Mouse (Mus musculus): ENCODE measurements around the gene Fndc10. TPM values are rescaled to one million over a fixed set of nuclear protein-coding genes. Genes with fewer than 3 reads are reported as not detected.
"Not testable (repeated sequence)": the region's sequence is repeated elsewhere in the genome, so short reads cannot be mapped to it uniquely, and the experiment has no call there.

The Fndc10 gene
- polyA plus RNA-seq (2014; fragmentation: Nextera tagmentation; extraction: Ambion mirVana) = 2.8 and 4.5 TPM in 2 replicates

DNA sequence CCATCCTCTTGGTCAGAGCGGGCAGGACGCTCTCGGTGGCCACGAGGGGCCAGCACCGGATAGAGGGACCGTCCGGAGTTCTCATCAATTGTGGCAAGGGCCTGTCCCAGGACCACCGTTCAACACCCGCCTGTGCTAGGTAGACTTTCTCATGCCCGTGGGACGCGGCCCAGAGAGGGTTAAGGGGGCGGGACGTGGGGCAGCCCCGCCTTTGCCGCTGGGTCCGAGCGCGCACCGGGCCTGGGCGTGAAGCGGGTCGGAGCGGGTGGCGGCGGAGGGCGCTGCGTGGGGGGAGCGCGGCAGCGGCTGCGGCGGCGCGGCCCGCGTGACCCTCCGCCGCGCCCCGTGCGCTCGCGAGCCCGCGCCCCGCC is at the start of gene Fndc10:
Gene Fndc10, plus strand, starts transcription at position 232 of the 371 bp plus-strand sequence.
- no peaks in the 10 kb centered on the region for H3K9me3 ChIP-seq (ENCODE audit: control insufficient read depth, low read length)
- peaks cover 11% of the 10 kb centered on the region; the same call in 1 of the 2 replicates for H3K4me1 ChIP-seq (ENCODE audit: control insufficient read depth, insufficient read depth, low read length)
- peak; percentile 87 for ATAC-seq (ENCODE audit: low FRiP score, low TSS enrichment)
- no peaks in the 10 kb centered on the region for H3K27me3 ChIP-seq (ENCODE audit: control insufficient read depth, insufficient read depth, low read length)
- peak within 1 kb of the TSS; percentile 96 for H3K4me2 ChIP-seq (replicated peaks; ENCODE audit: low read depth, low read length)
- H3K9ac ChIP-seq (ENCODE audit: low read depth, low read length) = peak within 1 kb of the TSS; percentile 78
- H3K27ac ChIP-seq (ENCODE audit: low read depth, low read length) = no peak within 1 kb of the TSS; the same call in 1 of the 2 replicates
- H3K36me3 ChIP-seq (ENCODE audit: control insufficient read depth, insufficient read depth, low read length) = no peaks in the 10 kb centered on the region
- WGBS = under 1% methylated on average over 25 of the region's 47 CpGs
- peak within 1 kb of the TSS; percentile 72 for H3K4me3 ChIP-seq (ENCODE audit: low read length)

- not testable (repeated sequence) for H3K4me2 ChIP-seq (replicated peaks; ENCODE audit: low read depth, low read length); H3K9ac ChIP-seq (ENCODE audit: low read depth, low read length); H3K9me3 ChIP-seq (ENCODE audit: control insufficient read depth, low read length); H3K27me3 ChIP-seq (ENCODE audit: control insufficient read depth, insufficient read depth, low read length); ATAC-seq (ENCODE audit: low FRiP score, low TSS enrichment); H3K4me1 ChIP-seq (ENCODE audit: control insufficient read depth, insufficient read depth, low read length); H3K4me3 ChIP-seq (ENCODE audit: low read length); H3K27ac ChIP-seq (ENCODE audit: low read depth, low read length)
- 96% methylated on average over 2 of the region's 2 CpGs for WGBS
- H3K36me3 ChIP-seq (ENCODE audit: control insufficient read depth, insufficient read depth, low read length) = peaks cover 78% of the 10 kb centered on the region
Observed at GRCm38 (mm10) chr4:155645308-155645707, 48.8 kb upstream of the Fndc10 start, which contains the start of gene Gm10563. Gm10563 (minus strand) TSS chr4:155645408.

DNA sequence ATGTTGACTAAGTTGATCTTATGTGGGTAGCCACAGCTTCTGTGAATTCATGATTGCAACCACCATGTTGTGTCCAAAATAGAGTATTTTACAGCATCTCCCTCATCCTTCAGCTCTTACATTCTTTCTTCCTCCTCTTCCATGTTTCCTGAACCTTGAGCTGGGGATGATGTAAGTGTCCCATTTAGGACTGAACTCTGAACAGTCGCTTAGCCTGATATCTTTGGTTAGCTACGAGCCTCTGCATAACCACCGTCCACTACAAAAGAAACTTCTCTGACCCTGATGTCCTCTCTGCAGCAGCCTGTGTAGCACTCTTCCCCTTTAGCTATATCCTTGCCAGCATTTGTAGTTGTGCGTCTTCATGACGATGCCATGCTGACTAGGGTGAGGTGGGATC is 48.4 kb upstream of the Fndc10 start:
- H3K36me3 ChIP-seq (ENCODE audit: control insufficient read depth, insufficient read depth, low read length) = peaks cover 78% of the 10 kb centered on the region
- no peak for ATAC-seq (ENCODE audit: low FRiP score, low TSS enrichment)
- WGBS = 95% methylated on average over 5 of the region's 5 CpGs

GRCm38 (mm10) chr4:155649355-155649754 is 44.8 kb upstream of the Fndc10 start:
- Histone ChIP-seq H3K27me3 (ENCODE audit: control insufficient read depth, insufficient read depth, low read length) (peaks cover 11% of the 10 kb centered on the region), H3K9ac (ENCODE audit: low read depth, low read length) (no peak overlapping the region), H3K4me1 (ENCODE audit: control insufficient read depth, insufficient read depth, low read length) (peaks cover 26% of the 10 kb centered on the region), H3K27ac (ENCODE audit: low read depth, low read length) (no peak overlapping the region), H3K4me2 (replicated peaks; ENCODE audit: low read depth, low read length) (no peak overlapping the region), H3K36me3 (ENCODE audit: control insufficient read depth, insufficient read depth, low read length) (peaks cover 54% of the 10 kb centered on the region), H3K9me3 (ENCODE audit: control insufficient read depth, low read length) (no peaks in the 10 kb centered on the region), H3K4me3 (ENCODE audit: low read length) (no peak overlapping the region)
- 87% methylated on average over 11 of the region's 11 CpGs for WGBS
- ATAC-seq (ENCODE audit: low FRiP score, low TSS enrichment) = no peak

More for the DNA sequence above, 48.4 kb upstream of the Fndc10 start:
- no peak overlapping the region for H3K4me2 ChIP-seq (replicated peaks; ENCODE audit: low read depth, low read length)
- H3K27me3 ChIP-seq (ENCODE audit: control insufficient read depth, insufficient read depth, low read length) = no peaks in the 10 kb centered on the region
- no peak overlapping the region for H3K4me3 ChIP-seq (ENCODE audit: low read length)
- no peaks in the 10 kb centered on the region for H3K9me3 ChIP-seq (ENCODE audit: control insufficient read depth, low read length)
- no peak overlapping the region for H3K27ac ChIP-seq (ENCODE audit: low read depth, low read length)
- no peaks in the 10 kb centered on the region for H3K4me1 ChIP-seq (ENCODE audit: control insufficient read depth, insufficient read depth, low read length)
- no peak overlapping the region for H3K9ac ChIP-seq (ENCODE audit: low read depth, low read length)

GRCm38 (mm10) chr4:155651553-155652269 is 42.4 kb upstream of the Fndc10 start:
- Histone ChIP-seq H3K9me3 (ENCODE audit: control insufficient read depth, low read length) (no peaks in the 10 kb centered on the region), H3K36me3 (ENCODE audit: control insufficient read depth, insufficient read depth, low read length) (peaks cover 45% of the 10 kb centered on the region), H3K27ac (ENCODE audit: low read depth, low read length) (peak overlapping the region; percentile 67; the same call in 1 of the 2 replicates), H3K4me3 (ENCODE audit: low read length) (peak overlapping the region; percentile 47; the same call in 1 of the 2 replicates), H3K4me1 (ENCODE audit: control insufficient read depth, insufficient read depth, low read length) (peaks cover 36% of the 10 kb centered on the region), H3K9ac (ENCODE audit: low read depth, low read length) (peak overlapping the region; percentile 68; the same call in 1 of the 2 replicates), H3K27me3 (ENCODE audit: control insufficient read depth, insufficient read depth, low read length) (peaks cover 22% of the 10 kb centered on the region), H3K4me2 (replicated peaks; ENCODE audit: low read depth, low read length) (peak overlapping the region; percentile 92)
- peak; percentile 41 for ATAC-seq (ENCODE audit: low FRiP score, low TSS enrichment)
- 48% methylated on average over 15 of the region's 15 CpGs for WGBS

DNA sequence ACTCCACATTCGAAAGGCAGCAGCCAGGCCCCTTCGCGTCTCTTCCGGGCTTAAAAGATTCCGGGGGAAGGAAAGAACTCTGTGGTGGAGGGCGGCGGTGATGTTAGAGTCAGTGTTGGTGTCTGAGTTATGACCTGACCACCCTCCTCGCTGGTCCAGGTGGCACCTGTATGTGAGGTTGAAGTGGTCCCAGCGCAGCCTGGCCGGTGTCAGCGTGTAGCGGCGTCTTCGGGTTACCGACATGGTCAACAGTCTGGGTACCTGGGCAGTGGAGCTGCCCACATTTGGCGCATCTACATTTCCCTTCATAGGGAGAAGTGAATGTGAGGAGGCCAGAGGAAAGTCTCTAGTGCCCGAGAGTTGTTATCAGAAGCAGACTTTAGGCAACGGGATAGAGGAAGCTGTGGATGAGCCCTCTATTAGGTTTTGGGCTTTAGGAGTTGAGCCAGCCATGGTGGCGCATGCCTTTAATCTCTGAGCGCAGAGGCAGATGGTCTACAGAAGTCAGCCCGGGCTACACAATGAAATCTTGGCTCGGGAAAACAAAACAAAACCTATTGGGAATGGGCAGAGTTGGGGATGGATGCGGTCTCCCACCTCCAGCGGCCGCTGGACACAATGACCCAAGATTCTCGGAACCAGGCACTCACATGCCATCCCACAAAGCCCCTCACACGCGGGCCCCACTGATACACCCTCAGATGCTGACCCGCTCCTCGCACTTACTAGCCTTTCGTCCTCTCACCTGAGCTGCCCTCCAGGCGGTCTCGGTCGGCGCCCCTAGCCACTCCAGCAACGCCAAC is 41.7 kb upstream of the Fndc10 start:
- WGBS = 19% methylated on average over 35 of the region's 36 CpGs
- peak overlapping the region; percentile 69 for H3K27ac ChIP-seq (ENCODE audit: low read depth, low read length)

DNA sequence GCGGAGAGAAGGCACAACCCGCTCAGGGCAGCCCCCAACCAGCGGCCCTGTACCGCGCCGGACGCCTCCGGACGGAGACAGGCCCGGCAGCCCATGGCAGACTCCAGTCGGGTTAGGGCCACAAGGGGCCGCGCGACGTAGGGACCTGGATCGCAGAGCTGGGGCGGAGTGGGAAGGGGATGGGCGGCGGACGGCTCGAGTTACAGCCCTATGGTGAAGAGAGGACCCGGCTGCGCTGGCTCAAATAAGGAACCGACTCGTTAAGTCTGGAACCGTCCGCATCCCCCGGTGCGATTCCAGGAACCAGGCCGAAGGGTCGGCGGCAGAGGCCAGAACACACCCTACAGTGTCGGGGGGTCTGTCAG is 41.1 kb upstream of the Fndc10 start, which contains the start of gene Mmp23:
Gene Mmp23, minus strand, starts transcription at position 299 of the 365 bp plus-strand sequence.
- H3K9ac ChIP-seq (ENCODE audit: low read depth, low read length) = peak within 1 kb of the TSS; percentile 68
- H3K36me3 ChIP-seq (ENCODE audit: control insufficient read depth, insufficient read depth, low read length) = peaks cover 39% of the 10 kb centered on the region
- H3K9me3 ChIP-seq (ENCODE audit: control insufficient read depth, low read length) = no peaks in the 10 kb centered on the region
- H3K4me1 ChIP-seq (ENCODE audit: control insufficient read depth, insufficient read depth, low read length) = peaks cover 36% of the 10 kb centered on the region
- H3K4me3 ChIP-seq (ENCODE audit: low read length) = peak within 1 kb of the TSS; percentile 47
- ATAC-seq (ENCODE audit: low FRiP score, low TSS enrichment) = peak; percentile 72
- peak within 1 kb of the TSS; percentile 69 for H3K27ac ChIP-seq (ENCODE audit: low read depth, low read length)
- H3K4me2 ChIP-seq (replicated peaks; ENCODE audit: low read depth, low read length) = peak within 1 kb of the TSS; percentile 92
- under 1% methylated on average over 33 of the region's 33 CpGs for WGBS
- peaks cover 22% of the 10 kb centered on the region for H3K27me3 ChIP-seq (ENCODE audit: control insufficient read depth, insufficient read depth, low read length)

More for the DNA sequence above, 41.7 kb upstream of the Fndc10 start:
- H3K36me3 ChIP-seq (ENCODE audit: control insufficient read depth, insufficient read depth, low read length) = peaks cover 44% of the 10 kb centered on the region
- H3K4me3 ChIP-seq (ENCODE audit: low read length) = peak overlapping the region; percentile 47
- H3K9ac ChIP-seq (ENCODE audit: low read depth, low read length) = peak overlapping the region; percentile 68
- H3K4me1 ChIP-seq (ENCODE audit: control insufficient read depth, insufficient read depth, low read length) = peaks cover 36% of the 10 kb centered on the region
- no peak; the same call in 1 of the 2 replicates for ATAC-seq (ENCODE audit: low FRiP score, low TSS enrichment)
- peak overlapping the region; percentile 92 for H3K4me2 ChIP-seq (replicated peaks; ENCODE audit: low read depth, low read length)
- peaks cover 22% of the 10 kb centered on the region for H3K27me3 ChIP-seq (ENCODE audit: control insufficient read depth, insufficient read depth, low read length)
- no peaks in the 10 kb centered on the region for H3K9me3 ChIP-seq (ENCODE audit: control insufficient read depth, low read length)

DNA sequence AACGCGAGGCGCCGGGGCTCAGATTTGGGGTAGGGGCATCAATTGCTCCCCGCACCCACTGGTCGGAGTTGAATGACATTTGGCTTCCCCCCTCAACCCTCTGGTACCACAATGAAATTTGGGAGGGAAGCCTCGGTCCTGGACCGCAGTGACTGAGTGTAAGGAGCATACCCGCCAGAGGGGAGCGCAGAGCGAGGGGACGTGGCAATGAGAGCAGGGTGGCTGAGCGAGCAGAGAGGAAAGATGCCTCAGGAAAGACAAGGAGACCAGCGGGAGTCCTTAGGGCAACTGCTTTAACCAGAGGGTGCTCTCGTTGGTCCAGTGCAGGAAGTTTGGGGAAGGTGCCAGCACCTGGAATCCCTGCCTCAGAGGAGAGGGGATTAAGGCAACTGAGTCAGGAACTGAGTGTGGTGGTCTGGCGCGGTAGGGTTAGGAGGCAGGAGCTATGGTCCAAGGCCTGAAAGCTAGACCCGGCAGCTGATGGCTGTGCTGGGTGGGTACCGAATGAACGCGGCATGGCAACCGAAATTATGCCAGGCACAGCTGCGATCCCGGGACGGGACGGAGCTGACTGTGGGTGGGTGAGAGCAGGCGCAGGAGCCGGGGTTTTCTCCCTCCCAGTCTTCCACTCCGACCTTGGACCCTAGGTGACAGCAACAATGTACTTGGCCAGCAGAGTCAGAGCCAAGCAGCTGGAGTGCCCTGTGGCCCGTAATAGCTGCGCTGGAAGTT is 40.5 kb upstream of the Fndc10 start:
- H3K27me3 ChIP-seq (ENCODE audit: control insufficient read depth, insufficient read depth, low read length) = peaks cover 22% of the 10 kb centered on the region
- H3K36me3 ChIP-seq (ENCODE audit: control insufficient read depth, insufficient read depth, low read length) = peaks cover 34% of the 10 kb centered on the region
- peak overlapping the region; percentile 47 for H3K4me3 ChIP-seq (ENCODE audit: low read length)
- WGBS = 3% methylated on average over 31 of the region's 31 CpGs
- ATAC-seq (ENCODE audit: low FRiP score, low TSS enrichment) = peak; percentile 34
- H3K4me1 ChIP-seq (ENCODE audit: control insufficient read depth, insufficient read depth, low read length) = peaks cover 36% of the 10 kb centered on the region
- H3K4me2 ChIP-seq (replicated peaks; ENCODE audit: low read depth, low read length) = peak overlapping the region; percentile 92
- H3K9me3 ChIP-seq (ENCODE audit: control insufficient read depth, low read length) = no peaks in the 10 kb centered on the region
- H3K9ac ChIP-seq (ENCODE audit: low read depth, low read length) = peak overlapping the region; percentile 68; the same call in 1 of the 2 replicates
- H3K27ac ChIP-seq (ENCODE audit: low read depth, low read length) = no peak overlapping the region; the same call in 1 of the 2 replicates
